Mouse (Mus musculus) left cerebral cortex, postnatal 14 days (tissue): ENCODE results near the gene Spata2l. TPM values are rescaled to one million over a fixed set of nuclear protein-coding genes. Genes with fewer than 3 reads are reported as not detected.
"Not testable (repeated sequence)": the region's sequence is repeated elsewhere in the genome, so short reads cannot be mapped to it uniquely, and the experiment has no call there.

Experiments used
- DNase-seq, 2 experiments: peaks; one replicate each; pipeline ENCODE4 v3.0.0; 2021 to 2022; ENCODE audit warnings: low spot score in 2 of 2, mixed read lengths in 1 of 2
- intact Hi-C: fragments of 180-260 bp; cut with DNase I; formaldehyde crosslinking; loops from one replicate; pipeline ENCODE4 v1.15.1; 2025
- total RNA-seq, 2 experiments: library from RNA; stranded (reverse); gene quantifications; 2 replicates each; pipeline ENCODE4 v1.2.3; 2021

Spata2l gene
- total RNA-seq, 2 experiments from 2014 or later, result 125 to 142 TPM

DNA sequence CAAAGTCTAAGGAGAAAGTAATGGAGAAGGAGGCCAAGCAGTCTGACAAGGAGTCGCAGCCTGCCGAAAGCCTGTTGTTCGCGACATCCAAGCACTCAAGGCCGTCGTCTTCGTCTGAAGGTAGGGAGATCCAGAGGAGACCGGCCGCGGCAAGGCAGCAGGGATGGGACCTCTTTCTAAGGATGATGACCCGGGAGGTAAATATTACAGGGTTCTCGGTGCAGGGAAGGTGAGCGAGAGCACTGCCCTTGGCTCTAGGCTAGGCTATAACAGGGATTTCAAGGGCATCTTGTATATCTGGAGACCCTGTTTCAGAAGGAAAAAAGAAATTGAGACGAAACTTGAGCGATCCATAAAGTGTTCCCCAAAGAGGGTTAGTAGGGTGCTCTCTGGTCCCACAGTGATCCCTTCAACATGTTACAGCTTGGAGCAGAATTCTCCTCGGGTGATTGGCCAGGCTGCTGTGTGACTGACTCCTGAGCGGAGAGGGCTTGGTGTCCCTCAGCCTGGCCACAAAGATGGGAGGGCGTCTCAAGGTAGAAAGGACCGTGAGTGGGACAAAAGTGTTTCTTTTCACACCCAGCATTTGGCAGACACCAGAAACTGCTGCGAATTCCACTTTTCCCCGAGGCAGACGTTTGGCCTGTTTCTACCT lies 22.8 kb downstream of the Spata2l start:
- no peak for DNase-seq
- intact Hi-C loops, result no loop called here

DNA sequence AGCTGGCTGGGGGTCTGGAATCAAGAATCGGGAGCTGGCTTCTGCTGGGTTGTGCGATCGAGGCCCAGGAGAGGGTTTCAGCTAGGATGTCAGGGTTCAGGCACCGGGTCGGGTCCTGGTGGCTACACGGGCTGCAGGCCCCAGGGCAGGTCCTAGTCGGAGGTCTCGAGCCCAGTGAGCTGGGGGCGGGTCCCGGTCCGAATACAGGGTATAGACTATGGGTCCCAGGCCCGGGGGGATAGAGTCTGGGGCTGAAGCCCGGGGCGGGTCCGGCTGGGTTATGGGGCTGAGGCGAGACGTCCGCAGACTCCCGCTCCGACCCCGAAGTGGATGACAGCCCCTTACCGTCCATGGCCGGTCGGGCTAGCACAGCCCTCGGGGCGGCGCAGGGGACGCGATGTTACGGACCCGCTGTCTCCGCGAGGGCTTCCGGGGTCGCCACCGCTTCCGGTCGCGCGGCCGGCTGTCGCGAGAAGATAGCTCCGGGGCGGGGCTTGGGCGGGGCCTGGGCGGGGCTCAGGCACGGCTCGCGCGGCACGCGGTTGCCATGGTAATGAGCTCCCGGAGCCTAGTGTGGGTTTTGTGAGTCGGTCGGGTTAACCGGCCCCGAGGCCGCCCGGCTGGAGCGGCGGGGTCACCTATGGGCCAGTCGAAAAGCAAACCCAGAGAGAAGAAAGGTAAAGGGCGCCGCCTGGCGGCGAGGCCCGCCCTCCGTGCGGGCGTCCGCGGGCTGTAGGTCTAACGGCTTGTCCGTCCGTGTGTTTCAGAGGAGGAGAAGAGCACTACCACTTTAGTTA lies 23.5 kb downstream of the Spata2l start, which contains the start of the genes Chmp1a and Spata33:
Gene Chmp1a, minus strand, starts transcription at position 443 of the 797 bp plus-strand sequence.
Gene Spata33, plus strand, starts transcription at position 512 of the 797 bp plus-strand sequence.
- intact Hi-C loops, result no loop called here
- peak; percentile 88 to 92 for DNase-seq

DNA sequence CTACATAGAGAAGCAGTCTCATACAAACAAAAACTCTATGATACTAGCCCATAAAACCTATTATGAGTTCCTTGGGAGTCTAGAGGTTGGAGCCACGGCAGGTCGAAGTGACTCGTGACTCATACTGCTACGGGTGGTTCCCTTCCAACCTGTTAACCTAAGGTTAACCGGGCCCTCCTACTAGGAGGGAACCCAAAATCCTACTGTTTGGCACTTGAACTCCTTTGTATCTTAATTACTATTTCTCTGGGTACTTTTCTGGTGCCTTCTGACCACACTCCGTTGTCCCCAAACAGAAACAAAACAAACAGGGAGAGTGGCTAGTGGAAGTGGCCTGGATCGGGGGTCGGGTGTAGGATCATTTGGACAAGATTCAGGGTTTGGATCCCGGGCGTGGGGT lies 24.2 kb downstream of the Spata2l start:
- intact Hi-C loops, result no loop called here
- DNase-seq, result no peak

DNA sequence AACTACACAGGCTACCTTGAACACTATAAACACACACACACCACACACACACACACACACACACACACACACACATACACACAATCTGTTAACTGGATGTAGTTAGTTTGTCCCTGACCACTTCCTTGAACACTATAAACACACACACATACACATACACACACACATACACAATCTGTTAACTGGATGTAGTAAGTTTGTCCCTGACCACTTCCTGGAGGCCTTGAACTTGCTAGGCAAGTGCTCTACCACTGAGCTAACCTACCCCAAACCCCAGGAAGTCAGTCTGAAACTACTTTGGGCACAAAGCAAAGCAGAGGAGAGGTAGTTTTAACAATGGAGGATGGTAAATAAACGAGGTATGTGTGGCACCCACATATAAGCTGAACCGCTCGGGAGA lies 32.5 kb downstream of the Spata2l start:
- peak in 1 of 2 experiments; percentile 42 for DNase-seq
- intact Hi-C loops, result loop anchor here (2.0 to 10.0 kb wide), 3 partner anchors 97 to 366 kb away; no protein-coding TSS in a partner anchor

DNA sequence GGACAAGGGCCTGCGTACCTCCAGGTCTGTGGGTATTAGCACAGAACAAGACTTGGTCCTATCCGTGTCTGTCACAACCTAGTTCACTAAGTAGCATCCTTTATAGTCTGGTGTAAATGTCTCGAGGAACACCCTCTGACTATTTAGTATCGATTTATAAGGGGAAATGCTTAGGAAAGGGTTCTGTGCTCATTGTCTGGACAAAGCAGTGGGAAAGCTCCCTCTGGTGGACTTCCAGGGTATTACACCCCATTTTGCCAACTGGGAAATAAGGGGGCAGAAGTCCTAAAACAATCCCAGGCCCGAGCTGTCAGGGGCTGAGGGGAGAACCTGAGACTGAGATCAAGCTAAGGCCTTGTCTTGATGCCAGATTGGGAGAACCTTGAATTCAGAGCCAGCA lies 33.7 kb downstream of the Spata2l start:
- peak; percentile 76 to 87 for DNase-seq
- intact Hi-C loops, result loop anchor here (2.0 to 10.0 kb wide), 3 partner anchors 95 to 365 kb away; no protein-coding TSS in a partner anchor

DNA sequence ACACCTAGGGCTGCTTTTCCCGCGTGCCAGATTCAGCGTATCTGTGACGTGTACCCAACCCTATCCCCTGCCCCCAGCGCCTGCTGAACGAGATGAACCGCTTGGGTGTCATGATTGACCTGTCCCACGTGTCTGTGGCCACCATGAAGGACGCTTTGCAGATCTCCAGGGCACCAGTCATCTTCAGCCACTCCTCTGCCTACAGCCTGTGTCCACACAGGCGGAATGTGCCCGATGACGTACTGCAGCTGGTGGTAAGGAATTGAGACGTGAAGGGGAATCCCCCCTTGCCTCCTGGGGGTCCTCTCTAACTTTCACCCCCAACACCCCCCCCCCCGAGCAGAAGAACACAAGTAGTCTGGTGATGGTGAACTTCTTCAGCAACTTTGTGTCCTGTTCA lies 36.2 kb downstream of the Spata2l start:
- DNase-seq, result no peak
- intact Hi-C loops, result loop anchor here (5.0 to 10.0 kb wide), 2 partner anchors 305 to 363 kb away; no protein-coding TSS in a partner anchor

DNA sequence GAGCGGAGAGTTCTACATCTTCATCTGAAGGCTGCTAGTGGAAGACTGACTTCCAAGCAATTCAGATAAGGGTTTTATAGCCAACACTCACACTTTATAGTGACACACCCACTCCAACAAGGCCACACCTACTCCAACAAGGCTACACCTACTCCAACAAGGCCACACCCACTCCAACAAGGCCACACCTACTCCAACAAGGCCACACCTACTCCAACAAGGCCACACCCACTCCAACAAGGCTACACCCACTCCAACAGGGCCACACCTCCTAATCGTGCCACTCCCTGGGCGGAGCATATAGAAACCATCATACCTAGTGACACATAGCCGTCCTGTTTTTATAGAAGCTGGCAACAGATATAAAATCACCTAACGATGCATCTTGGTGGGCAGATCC lies 39.0 kb downstream of the Spata2l start:
- intact Hi-C loops, result not testable (repeated sequence)

DNA sequence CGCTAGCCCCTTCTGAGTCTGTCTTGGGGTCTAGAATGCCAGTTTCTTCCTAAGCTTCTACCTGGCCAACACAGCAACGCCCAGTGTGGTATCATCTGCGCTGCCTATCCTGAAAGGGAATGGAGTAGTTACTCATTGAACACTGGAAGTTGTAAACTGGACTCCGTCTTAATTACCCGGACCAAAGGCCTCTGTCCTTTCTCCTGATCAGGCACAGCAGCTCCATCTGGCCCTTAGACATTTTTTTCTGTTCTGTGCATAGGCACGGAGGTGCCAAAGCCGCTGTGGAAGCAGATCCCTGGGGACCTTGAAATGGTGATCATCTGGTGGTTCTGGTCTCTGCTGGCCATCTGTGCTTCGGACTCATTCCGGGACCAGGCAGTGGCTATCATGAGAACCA lies 42.3 kb downstream of the Spata2l start:
- intact Hi-C loops, result loop anchor here (5.0 kb wide), 1 partner anchor 41 kb away; no protein-coding TSS in a partner anchor
- no peak for DNase-seq

More for the DNA sequence above, 39.0 kb downstream of the Spata2l start:
- not testable (repeated sequence) for DNase-seq

DNA sequence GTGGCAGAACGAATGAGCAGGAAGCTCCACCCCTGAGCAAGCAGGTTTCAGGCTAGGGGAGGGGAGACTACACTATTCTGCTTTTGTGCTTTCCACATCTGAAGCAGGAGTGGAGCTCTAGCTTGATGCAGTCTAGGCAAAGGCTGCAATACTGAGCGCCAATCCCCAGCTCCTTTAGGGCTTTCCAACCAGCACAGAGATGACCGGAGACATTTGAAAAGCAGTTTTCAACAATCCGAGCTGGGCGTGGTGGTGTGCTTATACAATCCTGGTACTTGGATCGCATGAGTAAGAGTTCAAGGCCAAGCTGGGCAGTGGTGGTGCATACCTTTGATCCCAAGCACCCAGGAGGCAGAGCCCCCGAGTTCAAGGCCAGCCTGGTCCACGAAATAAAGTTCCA lies 44.1 kb downstream of the Spata2l start:
- no peak for DNase-seq
- intact Hi-C loops, result loop anchor here (2.0 to 5.0 kb wide), 2 partner anchors 40 to 75 kb away; partner anchors contain the start of gene Cpne7

DNA sequence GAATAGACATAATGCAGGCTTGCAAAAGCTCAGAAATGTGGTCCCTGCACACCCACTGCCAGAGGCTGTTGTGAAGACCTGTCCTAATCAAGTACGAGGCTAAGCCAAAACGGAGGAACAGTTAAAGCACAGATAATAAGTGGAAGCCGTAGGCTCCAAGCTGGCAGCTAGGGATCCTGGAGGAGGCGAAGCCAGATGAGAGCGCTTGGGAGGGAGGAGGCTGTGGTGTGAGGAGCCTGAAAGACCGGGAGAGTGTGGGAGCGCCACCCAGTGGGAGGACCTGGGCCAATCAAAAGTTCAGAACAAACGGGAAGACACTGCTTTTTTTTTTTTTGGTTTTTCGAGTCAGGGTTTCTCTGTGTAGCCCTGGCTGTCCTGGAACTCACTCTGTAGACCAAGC lies 45.4 kb downstream of the Spata2l start:
- intact Hi-C loops, result loop anchor here (2.0 to 5.0 kb wide), 2 partner anchors 38 to 74 kb away; partner anchors contain the start of gene Cpne7
- peak; percentile 84 to 90 for DNase-seq

DNA sequence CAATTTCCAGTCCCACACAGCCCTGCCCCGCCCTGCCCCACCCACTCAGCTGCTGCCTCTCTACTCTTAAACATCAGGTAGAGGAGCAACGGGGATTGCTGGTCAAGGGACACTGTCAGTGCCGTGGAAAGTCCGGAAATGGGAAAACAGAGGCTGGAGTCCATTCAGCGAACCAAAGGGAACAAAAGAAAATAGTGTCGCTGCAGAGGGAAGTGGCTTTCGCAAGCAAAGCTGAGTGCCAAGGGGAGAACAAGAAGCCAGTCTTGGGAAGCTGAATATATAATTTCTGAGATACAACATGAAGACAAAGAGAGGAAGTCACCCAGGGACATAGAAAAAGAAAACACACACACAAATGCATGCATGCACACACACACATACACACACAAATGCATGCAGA lies 47.2 kb downstream of the Spata2l start:
- no peak for DNase-seq

DNA sequence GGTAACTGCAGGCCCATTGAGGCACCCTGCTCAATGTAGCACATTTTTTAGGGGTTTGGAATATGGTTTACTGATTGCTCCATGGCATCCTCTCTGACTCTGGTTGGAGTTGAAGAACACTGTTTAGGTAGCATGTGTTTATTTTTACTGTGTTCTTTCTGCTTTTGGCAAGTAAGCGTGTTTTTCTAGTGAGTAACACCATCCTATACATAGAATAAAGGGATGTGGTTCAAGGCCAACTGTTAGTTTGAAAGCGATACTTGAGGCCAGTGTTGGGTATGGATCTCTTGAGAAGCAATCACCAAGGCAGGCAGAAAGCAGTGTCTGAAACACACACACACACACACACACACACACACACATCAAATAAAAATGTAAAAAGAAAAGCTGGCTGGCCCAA lies 48.0 kb downstream of the Spata2l start:
- no peak for DNase-seq
- intact Hi-C loops, result no loop called here

More for the DNA sequence above, 47.2 kb downstream of the Spata2l start:
- intact Hi-C loops, result no loop called here

DNA sequence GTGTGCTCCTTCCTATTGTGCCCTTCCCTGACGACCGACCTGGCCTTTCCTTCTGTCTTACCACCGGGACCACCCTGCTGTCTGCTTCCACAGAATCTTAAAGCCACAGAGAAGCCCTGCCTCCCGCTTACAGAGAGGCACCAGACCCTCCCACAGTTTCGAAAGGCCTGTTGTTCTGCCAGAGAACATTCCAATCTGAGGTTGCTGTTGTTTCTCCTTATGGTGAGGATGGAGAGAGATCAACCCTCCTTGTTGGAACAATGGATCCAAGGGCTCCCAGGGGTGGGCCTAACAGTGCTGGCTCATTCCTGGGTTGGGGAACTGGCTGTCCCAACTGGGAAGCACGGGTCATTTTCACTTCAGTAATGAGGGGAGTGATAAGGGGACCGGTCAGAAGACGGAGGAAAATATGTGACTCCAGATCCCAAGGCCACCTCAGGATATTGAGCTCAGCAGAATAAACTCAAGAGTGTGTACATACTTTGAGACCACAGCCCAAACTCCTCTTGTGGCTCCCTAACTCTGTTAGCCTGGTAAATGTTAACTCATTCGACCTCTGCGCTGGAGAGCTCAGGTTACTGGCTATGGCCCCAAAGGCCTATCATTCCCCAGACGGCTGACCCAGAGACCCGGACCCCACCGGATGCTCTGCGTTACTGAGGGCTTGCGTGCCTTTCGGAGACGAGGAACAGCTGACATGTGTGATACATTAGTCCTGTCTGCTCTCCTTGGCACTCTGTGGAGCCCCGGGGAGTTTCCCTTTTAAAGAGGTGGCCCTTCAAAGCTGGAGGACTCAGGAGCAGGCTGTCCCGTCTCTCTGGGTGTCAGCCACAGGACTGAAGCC lies 50.2 kb downstream of the Spata2l start, which contains the start of gene Dpep1:
Gene Dpep1, plus strand, starts transcription at position 677 of the 844 bp plus-strand sequence.
- DNase-seq, result no peak
- intact Hi-C loops, result no loop called here

DNA sequence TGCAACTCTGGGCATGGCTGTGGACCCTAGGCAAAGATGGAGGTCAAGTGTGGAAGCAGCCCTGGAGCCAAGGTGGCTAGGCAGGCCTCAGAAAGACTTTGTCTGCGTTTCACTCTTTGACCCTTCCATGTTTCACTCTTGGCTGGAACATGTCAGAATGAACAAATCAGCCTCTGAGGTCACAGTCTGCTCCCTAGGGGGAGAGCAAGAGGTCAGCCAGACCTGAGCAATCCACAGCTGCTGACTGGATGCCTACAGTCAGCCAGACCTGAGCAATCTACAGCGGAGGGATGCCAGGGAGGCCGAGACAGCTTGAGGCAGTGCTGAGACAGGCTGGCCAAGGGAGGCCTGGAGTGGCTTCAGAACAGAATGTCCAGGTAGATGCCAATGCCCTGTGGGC lies 54.6 kb downstream of the Spata2l start:
- no peak for DNase-seq
- intact Hi-C loops, result no loop called here

Other genes starting within 250 kb of the Spata2l start
- gene Ankrd11, start 194.0 kb downstream of the Spata2l start, total RNA-seq, result 100 to 1,000 TPM; 146 to 151 TPM
- gene Spg7, start 173.3 kb downstream of the Spata2l start, total RNA-seq, result 10 to 100 TPM; 69.0 to 69.4 TPM
- 100 to 1,000 TPM; 356 to 384 TPM for gene Rpl13, start 133.9 kb downstream of the Spata2l start, total RNA-seq
- 10 to 100 TPM; 55.0 to 77.7 TPM for gene Cpne7, start 118.9 kb downstream of the Spata2l start, total RNA-seq
- gene Sult5a1, start 77.9 kb downstream of the Spata2l start, total RNA-seq, result under 1 TPM in 1 of 2 experiments, not detected in 1; 0.59 TPM
- not detected for gene Dpep1, start 50.0 kb downstream of the Spata2l start, total RNA-seq
- gene Chmp1a, start 23.5 kb downstream of the Spata2l start, total RNA-seq, result 100 to 1,000 TPM in 1 of 2 experiments, 10 to 100 TPM in 1; 99.0 to 108 TPM
- gene Spata33, start 23.4 kb downstream of the Spata2l start, total RNA-seq, result 10 to 100 TPM in 1 of 2 experiments, 1 to 10 TPM in 1; 7.1 to 10.2 TPM
- gene Cdk10, start 11.4 kb downstream of the Spata2l start, total RNA-seq, result 10 to 100 TPM; 71.2 to 75.6 TPM
- gene Zfp276, start 18.0 kb upstream of the Spata2l start, total RNA-seq, result 10 to 100 TPM; 20.4 to 20.9 TPM
- gene Vps9d1, start 18.1 kb upstream of the Spata2l start, total RNA-seq, result 10 to 100 TPM; 60.2 to 71.8 TPM
- gene Fanca, start 82.3 kb upstream of the Spata2l start, total RNA-seq, result 1 to 10 TPM; 4.1 to 6.5 TPM
- gene Spire2, start 96.5 kb upstream of the Spata2l start, total RNA-seq, result 10 to 100 TPM; 16.3 to 17.1 TPM
- gene Tcf25, start 137.5 kb upstream of the Spata2l start, total RNA-seq, result 100 to 1,000 TPM; 541 to 593 TPM
- under 1 TPM in 1 of 2 experiments, not detected in 1; 0.09 TPM for gene Mc1r, start 170.9 kb upstream of the Spata2l start, total RNA-seq
- gene Tubb3, start 175.2 kb upstream of the Spata2l start, total RNA-seq, result 100 to 1,000 TPM; 691 to 709 TPM
- 10 to 100 TPM; 76.1 to 76.7 TPM for gene Def8, start 187.3 kb upstream of the Spata2l start, total RNA-seq
- gene Afg3l1, start 241.7 kb upstream of the Spata2l start, total RNA-seq, result 10 to 100 TPM; 31.6 to 36.5 TPM